Mouse (Mus musculus): ENCODE data around the gene Gpx7.
"Not testable (repeated sequence)": the region's sequence is repeated elsewhere in the genome, so short reads cannot be mapped to it uniquely, and the experiment has no call there.

Gene Gpx7

GRCm38 (mm10) chr4:108391124-108391523, 15.6 kb downstream of the Gpx7 start:
- no peak for DNase-seq (ENCODE audit: low read depth, low spot score)

GRCm38 (mm10) chr4:108388741-108389140, 18.0 kb downstream of the Gpx7 start:
- no peak for DNase-seq (ENCODE audit: low read depth, low spot score)

GRCm38 (mm10) chr4:108387681-108388253, 19.0 kb downstream of the Gpx7 start:
- DNase-seq (ENCODE audit: low read depth, low spot score), result peak; percentile 63

DNA sequence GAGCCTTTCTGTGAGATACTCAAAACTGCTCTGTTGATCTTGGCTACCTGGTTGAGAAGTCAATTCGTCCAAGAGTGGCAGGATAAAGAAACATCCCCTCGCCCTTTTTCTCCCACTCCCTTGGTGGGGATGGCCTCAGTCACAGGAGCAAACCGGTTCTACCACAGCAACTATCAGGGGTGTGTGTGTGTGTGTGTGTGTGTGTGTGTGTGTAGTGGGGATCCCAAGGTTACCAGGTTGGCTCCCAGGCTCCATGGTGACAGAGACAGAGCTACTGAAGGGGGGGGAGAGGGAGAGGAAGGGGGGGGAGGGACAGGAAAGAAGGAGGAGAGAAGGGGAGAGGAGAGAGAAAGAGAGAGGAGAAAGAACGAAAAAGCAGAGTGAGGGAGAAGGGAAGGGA, 19.7 kb downstream of the Gpx7 start:
- DNase-seq (ENCODE audit: low read depth, low spot score), result no peak

GRCm38 (mm10) chr4:108386087-108386486, 20.7 kb downstream of the Gpx7 start:
- DNase-seq (ENCODE audit: low read depth, low spot score), result peak; percentile 32

DNA sequence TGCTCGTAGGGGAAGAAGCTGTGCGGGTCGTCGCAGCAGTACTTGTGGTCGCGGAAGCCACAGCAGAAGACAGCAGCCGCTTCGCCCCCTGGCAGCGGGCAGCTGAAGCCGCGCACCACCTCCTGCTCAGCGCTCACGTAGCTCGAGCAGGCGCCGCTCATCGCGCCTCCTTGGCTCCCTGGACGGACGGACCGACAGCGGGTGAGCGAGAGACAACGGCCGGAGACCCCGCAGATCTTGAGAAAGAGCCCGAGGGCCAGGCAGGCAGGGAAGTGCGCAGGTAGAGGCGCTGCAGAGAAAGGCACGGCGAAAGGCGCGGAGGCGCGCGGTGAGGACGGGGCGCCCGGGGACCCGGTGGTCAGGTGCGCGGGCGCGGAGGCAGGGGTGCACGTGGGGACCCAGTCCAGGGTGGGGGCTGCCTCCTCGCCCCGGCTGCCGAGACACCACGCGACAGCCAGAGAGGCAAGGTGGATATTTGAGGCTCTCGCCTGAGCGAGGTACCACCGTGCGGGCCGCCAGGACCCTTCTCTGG, 23.5 kb downstream of the Gpx7 start, which contains the start of gene Shisal2a:
Shisal2a (minus strand) TSS at position 167 of the 532 bp plus-strand sequence.
- DNase-seq (ENCODE audit: low read depth, low spot score), result no peak

DNA sequence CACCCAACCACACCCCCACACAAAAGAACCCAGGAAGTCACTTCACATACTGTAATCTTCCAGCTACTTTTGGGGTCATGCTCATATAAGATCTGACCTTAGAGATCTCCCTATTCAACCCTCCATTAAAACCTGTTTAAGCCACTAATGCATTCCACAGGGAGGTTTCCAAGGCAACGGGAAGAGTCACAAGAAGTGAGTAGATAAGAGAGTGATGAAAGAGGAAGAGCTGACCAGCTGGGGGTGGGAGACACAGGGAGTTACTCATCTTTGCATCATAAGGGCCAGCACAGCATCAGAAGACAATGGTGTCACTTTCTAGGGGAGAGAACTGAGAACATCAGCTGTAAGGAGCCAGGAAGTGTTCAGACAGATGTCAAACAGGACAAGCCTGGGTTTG, 26.6 kb downstream of the Gpx7 start:
- DNase-seq (ENCODE audit: low read depth, low spot score), result peak; percentile 84

DNA sequence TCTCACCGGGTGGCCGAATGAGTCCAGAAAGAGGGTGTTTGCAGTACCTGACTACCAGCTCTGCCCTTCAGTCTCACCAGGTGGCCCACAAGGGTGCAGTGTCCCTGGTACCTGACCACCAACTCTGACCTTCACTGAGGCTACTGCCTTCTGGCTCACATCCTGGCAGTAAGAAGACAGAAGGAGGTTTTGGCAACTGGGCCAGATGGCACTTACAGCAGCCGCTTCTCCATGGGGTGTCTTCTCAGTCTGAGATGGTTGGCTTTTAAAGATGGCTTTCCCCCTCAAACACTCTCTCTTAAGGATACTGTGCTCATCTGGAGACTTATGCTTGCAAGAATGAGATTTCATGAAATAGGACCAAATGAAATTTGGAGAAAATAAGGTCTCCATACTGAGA, 27.3 kb downstream of the Gpx7 start:
- no peak for DNase-seq (ENCODE audit: low read depth, low spot score)

GRCm38 (mm10) chr4:108372166-108372565, 34.6 kb downstream of the Gpx7 start:
- DNase-seq (ENCODE audit: low read depth, low spot score), result no peak

GRCm38 (mm10) chr4:108371421-108371820, 35.3 kb downstream of the Gpx7 start:
- peak; percentile 63 for DNase-seq (ENCODE audit: low read depth, low spot score)

GRCm38 (mm10) chr4:108370409-108370808, 36.4 kb downstream of the Gpx7 start:
- no peak for DNase-seq (ENCODE audit: low read depth, low spot score)

DNA sequence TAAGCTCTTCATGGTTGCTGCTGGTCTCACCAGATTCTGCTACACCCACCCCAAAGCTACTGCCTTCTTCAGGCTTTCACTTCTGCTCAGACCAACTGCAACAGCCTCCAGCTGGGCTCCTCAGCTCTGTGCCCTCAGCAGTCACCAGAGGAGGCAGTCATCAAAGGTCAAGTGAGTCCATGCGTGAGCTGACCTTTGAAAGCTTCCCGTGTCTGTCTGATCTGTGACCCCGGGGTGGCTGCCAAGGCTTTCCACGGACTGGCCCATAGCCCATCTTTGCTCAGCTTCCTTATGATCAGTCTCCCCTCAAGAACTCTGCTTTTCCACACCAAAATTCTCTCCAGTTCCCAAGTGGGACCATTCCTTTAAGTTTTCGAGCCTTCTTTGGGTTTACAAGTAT, 37.5 kb downstream of the Gpx7 start:
- no peak for DNase-seq (ENCODE audit: low read depth, low spot score)

- no peak for DNase-seq (ENCODE audit: low read depth, low spot score)
These were observed 42.7 kb downstream of the Gpx7 start for GRCm38 (mm10) chr4:108364111-108364476.

DNA sequence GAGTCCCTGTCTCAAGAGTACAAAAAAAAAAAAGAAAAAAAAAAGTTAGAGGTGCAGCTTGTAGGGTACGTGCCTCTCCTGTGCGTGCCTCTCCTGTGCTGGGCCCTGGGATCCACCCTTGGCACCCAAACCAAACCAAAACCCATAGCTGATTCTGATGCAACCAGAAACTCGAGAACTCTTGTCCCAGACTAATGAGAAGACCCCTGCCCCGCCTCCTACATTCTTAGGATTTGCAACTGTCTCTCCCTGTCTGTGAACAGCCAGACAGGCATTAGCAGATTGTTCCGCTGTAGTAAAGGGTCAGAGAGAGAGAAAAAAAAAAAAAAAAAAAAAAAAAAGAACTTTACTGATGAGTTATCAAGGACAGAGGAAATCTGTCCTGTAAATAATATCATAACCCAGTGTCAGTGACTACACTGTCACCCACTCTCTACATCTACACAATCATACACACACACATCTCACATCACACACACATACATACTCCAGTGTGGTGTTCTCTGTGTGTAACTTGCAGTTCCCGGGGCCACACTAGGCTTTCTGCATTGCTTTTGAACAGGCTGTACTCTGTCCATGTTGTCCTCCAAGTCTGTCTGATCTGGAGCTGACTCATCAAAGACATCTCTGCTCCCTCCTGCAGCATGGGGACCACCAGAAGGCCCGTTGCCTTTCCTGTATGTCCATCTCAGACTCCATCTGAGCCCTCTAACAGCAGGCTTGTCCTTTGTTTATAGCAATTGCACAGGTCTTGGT, 43.2 kb downstream of the Gpx7 start:
- DNase-seq (ENCODE audit: low read depth, low spot score), result no peak

- no peak for DNase-seq (ENCODE audit: low read depth, low spot score)
These were observed 44.2 kb downstream of the Gpx7 start for GRCm38 (mm10) chr4:108362321-108363261.

GRCm38 (mm10) chr4:108360136-108361055, 46.4 kb downstream of the Gpx7 start:
- no peak for DNase-seq (ENCODE audit: low read depth, low spot score)

DNA sequence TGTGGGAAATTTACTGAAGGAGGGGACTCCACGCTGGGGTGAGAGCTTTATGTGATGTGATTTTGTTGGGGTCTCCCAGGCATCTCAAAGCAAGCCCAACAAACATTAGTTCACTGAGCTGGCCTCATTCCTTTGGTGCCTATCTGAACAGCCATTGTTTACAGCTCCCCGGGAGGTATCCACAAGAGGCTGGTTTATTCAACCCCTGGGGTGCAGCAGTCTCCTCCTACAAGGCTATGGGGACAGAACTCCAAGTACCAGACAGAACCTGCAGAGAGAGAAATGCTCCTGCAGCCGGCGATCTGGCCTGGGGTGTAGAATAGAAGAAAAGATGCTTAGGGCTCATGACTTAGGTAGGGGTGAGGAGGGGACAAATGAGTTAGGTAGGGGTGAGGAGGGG, 48.3 kb downstream of the Gpx7 start:
- DNase-seq (ENCODE audit: low read depth, low spot score), result no peak

- DNase-seq (ENCODE audit: low read depth, low spot score), result no peak
These were observed 49.3 kb downstream of the Gpx7 start for GRCm38 (mm10) chr4:108357458-108357857.

GRCm38 (mm10) chr4:108353591-108353990, 53.2 kb downstream of the Gpx7 start:
- DNase-seq (ENCODE audit: low read depth, low spot score), result not testable (repeated sequence)

GRCm38 (mm10) chr4:108350819-108351218, 55.9 kb downstream of the Gpx7 start:
- DNase-seq (ENCODE audit: low read depth, low spot score), result peak; percentile 95
